Mouse (Mus musculus): ENCODE data around the gene Ube2z. TPM values are rescaled to one million over a fixed set of nuclear protein-coding genes. Genes with fewer than 3 reads are reported as not detected.

The Ube2z gene
- total and polyA plus RNA-seq, 2 experiments from 2014 or later, result 35.4 to 56.2 TPM

DNA sequence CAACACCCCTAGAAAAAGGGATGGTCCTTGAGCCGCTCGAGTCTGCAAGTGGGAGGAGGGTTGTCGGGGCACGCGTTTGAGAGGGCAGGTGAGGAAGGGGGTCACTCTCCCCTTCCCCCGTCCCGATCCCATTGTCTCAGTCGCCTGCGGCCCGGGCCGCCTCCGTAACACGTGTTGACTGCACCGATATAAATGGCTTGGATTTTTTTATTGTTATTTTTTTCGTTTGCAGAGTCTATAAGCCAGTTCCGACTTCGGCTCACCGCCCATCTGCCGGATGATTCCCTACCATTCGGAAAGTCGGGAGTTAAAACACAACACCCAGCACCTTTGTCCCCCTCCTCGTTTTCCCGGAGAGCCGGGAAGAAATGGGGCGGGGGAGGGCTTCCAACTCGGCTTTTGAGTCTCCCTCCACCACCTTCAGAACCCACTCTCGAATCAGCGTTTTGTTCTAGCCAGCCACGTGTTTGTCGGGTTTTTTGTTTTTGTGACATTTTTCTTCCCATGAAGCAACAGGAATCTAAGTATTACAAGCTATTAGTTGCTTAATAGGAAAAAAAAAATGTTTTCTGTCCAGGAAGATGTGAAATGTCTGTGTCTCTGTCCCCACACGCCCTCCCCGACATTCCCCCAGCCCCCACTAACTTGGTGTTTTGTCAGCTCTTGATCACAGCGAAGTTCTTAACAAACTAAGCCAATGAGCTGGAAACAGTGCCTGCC, 57.5 kb downstream of the Ube2z start:
- Histone ChIP-seq H3K4me2 (ENCODE audit: low read depth) (peak overlapping the region; percentile 76), H3K9ac (peak overlapping the region; percentile 67), H3K36me3 (ENCODE audit: insufficient read depth) (no peaks in the 10 kb centered on the region), H3K9me3 (ENCODE audit: low read length) (no peaks in the 10 kb centered on the region), H3K4me1 (ENCODE audit: insufficient read depth) (peaks cover 7% of the 10 kb centered on the region; the same call in 1 of the 2 replicates), H3K27ac (ENCODE audit: low read depth, low read length) (peak overlapping the region; percentile 69), H3K4me3 (ENCODE audit: low read depth, low read length) (peak overlapping the region; percentile 58), H3K27me3 (ENCODE audit: insufficient read depth, low read length) (peaks cover 25% of the 10 kb centered on the region; the same call in 1 of the 2 replicates)
- ATAC-seq, result peak; percentile 5; the same call in 1 of the 2 replicates
- peak; percentile 67 for DNase-seq
- TF ChIP-seq CTCF (IDR thresholded peaks at IDR 0.05; ENCODE audit: low read depth), result no peak
- WGBS, result 2% methylated on average over 30 of the region's 33 CpGs

DNA sequence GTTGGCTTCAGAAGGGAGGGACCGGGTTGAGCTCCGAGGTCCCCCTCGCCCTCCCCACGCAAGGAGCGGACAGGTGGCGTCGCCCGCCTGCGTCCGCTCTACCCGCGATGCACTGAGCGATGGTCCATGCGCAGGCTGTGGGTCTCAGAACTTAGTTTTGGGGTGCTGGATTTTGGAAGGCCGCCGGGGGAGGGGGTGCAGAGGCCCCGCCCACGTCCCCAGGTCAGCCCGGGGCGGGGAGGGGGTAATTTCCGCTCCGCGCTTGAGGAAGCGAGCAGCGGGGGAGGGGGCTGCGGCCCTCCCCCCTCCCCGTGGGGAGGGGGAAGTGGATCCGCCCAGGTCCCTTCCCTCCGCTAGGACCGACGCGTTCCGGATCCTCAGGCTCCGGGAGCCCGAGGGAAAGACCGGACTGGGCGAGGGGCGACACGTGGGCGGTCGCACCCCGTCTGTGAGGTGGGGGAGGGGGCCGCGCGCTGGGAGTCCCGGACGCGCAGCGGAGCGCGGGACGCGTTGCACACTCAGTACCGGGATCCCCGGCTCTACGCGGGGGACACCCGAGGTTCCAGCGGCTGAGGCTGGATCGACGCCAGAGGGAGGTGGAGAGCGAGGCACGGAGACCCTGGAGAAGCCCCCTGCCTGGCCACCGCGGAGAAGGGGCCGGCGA, 58.2 kb downstream of the Ube2z start:
- H3K4me1 ChIP-seq (ENCODE audit: insufficient read depth), result peaks cover 7% of the 10 kb centered on the region; the same call in 1 of the 2 replicates

DNA sequence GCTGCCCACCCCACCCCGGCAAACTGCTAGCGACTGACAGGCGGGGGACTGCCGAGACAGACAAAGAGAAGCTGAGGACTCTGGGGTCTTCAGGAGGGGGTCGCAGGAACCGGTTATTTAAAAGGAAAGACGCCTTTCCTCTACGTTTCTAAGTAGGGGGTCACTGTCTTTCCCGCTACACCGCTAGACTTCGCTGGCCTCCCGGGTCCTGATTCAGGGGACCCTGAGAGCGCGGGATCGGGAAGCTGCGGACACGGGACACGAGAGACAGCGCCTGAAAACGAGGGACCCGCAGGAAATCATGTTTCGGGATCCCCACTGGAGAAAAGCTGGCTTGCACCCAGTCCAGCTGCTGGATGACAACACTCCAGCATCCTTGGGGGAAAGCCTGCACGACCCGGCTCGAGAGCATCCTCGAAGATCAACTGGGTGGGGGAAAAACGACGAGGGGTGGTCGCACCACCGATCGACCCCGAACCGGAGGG, 58.8 kb downstream of the Ube2z start:
- H3K4me2 ChIP-seq (ENCODE audit: low read depth), result peak overlapping the region; percentile 76
- WGBS, result under 1% methylated on average over 33 of the region's 33 CpGs
- TF ChIP-seq CTCF (IDR thresholded peaks at IDR 0.05; ENCODE audit: low read depth), result no peak
- H3K27me3 ChIP-seq (ENCODE audit: insufficient read depth, low read length), result peaks cover 17% of the 10 kb centered on the region; the same call in 1 of the 2 replicates
- peak overlapping the region; percentile 67 for H3K9ac ChIP-seq
- ATAC-seq, result peak; percentile 12; the same call in 1 of the 2 replicates
- peaks cover 9% of the 10 kb centered on the region for H3K4me1 ChIP-seq (ENCODE audit: insufficient read depth)
- peak overlapping the region; percentile 58 for H3K4me3 ChIP-seq (ENCODE audit: low read depth, low read length)
- no peaks in the 10 kb centered on the region for H3K36me3 ChIP-seq (ENCODE audit: insufficient read depth)
- peak; percentile 68 for DNase-seq
- H3K9me3 ChIP-seq (ENCODE audit: low read length), result no peaks in the 10 kb centered on the region
- peak overlapping the region; percentile 69 for H3K27ac ChIP-seq (ENCODE audit: low read depth, low read length)

More for the DNA sequence above, 58.2 kb downstream of the Ube2z start:
- Histone ChIP-seq H3K27me3 (ENCODE audit: insufficient read depth, low read length) (peaks cover 20% of the 10 kb centered on the region; the same call in 1 of the 2 replicates), H3K4me3 (ENCODE audit: low read depth, low read length) (peak overlapping the region; percentile 58), H3K4me2 (ENCODE audit: low read depth) (peak overlapping the region; percentile 76), H3K9me3 (ENCODE audit: low read length) (no peaks in the 10 kb centered on the region), H3K36me3 (ENCODE audit: insufficient read depth) (no peaks in the 10 kb centered on the region), H3K9ac (peak overlapping the region; percentile 67), H3K27ac (ENCODE audit: low read depth, low read length) (peak overlapping the region; percentile 69)
- under 1% methylated on average over 54 of the region's 67 CpGs for WGBS
- ATAC-seq, result peak; percentile 77
- peak; percentile 83 for DNase-seq
- peak; percentile 23; the same call in 1 of the 2 replicates for TF ChIP-seq CTCF (IDR thresholded peaks at IDR 0.05; ENCODE audit: low read depth)

DNA sequence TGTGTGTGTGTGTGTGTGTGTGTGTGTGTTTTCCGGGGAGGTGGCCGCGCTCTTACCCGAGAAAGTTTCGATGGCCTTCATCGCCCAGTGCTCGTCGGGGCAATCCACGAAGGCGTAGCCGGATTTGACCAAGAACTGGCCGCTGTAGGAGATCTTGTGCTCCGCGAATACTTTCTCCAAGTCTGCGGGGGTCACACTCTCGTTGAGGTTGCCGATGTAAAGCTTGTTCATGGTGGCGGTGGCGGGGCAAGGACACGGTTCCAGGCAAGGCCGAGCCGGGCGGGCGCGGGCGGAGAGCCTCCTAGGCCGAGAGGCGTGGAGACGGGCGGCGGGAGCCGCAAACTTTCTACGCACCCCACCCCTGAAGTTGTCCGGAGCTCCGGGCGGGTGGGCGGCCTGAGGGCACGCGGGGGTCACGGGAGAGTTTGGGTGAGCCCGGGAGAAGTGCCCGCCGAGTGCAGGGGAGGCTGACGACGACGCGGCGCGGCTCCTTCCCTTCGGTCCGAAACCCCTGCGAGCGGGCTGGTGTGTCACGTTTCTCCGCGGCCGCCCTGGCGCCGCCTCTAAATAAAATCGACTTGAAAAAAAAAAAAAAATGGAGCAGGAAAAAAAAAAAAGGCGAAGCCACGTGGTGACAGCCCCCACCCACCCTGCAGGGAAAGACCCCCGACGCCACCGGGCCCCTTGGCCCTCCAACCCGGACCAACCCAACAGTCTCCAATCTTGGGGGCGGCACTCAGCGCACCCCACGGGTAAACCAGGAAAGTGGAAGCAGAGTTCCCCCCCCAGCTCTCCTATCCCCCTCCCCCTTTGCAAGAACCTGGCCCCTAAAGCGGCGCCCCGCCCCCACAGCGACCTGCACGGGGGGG, 59.6 kb downstream of the Ube2z start, which contains the start of gene Igf2bp1:
Gene Igf2bp1 (minus strand): TSS at position 538 of the 869 bp plus-strand sequence.
- Histone ChIP-seq H3K9me3 (ENCODE audit: low read length) (no peaks in the 10 kb centered on the region), H3K27me3 (ENCODE audit: insufficient read depth, low read length) (peaks cover 10% of the 10 kb centered on the region; the same call in 1 of the 2 replicates), H3K4me2 (ENCODE audit: low read depth) (peak within 1 kb of the TSS; percentile 76), H3K4me3 (ENCODE audit: low read depth, low read length) (peak within 1 kb of the TSS; percentile 58), H3K36me3 (ENCODE audit: insufficient read depth) (no peaks in the 10 kb centered on the region), H3K27ac (ENCODE audit: low read depth, low read length) (peak within 1 kb of the TSS; percentile 69), H3K9ac (peak within 1 kb of the TSS; percentile 67), H3K4me1 (ENCODE audit: insufficient read depth) (peaks cover 10% of the 10 kb centered on the region)
- peak; percentile 73 for DNase-seq
- TF ChIP-seq CTCF (IDR thresholded peaks at IDR 0.05; ENCODE audit: low read depth), result no peak
- WGBS, result 1% methylated on average over 67 of the region's 74 CpGs
- peak; percentile 21 for ATAC-seq

DNA sequence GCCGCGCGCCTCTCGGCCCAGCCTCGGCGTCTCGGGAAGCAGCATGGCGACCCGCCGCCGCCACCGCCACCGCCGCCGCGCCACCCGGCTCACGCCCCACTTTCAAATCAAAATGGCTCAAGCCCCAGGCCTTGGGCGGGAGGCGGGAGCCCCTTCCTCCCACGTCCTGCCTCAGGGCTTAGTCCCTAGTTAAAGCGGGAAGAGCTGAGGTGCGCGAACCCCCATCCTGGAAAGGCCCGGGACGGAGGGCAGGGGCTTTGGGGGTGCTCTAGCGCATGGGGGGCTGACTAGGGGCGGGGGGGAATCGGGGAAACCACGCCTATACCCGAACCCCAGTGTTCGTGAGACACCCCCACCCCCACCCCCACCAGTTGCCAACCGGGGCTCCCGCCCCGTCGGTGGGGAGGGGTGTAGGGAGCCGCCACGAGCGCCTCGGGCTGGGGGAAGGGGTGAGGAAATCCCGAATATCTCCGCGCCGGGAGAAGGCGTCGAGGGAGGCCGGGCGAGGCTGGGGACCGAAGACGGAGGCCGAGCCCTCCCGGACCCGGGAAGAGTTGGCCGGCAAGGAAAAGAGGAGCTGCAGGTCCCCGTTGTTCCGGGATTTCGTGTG, 60.3 kb downstream of the Ube2z start:
- Histone ChIP-seq H3K4me2 (ENCODE audit: low read depth) (peak overlapping the region; percentile 76), H3K4me3 (ENCODE audit: low read depth, low read length) (peak overlapping the region; percentile 58), H3K9me3 (ENCODE audit: low read length) (no peaks in the 10 kb centered on the region), H3K4me1 (ENCODE audit: insufficient read depth) (peaks cover 10% of the 10 kb centered on the region), H3K9ac (peak overlapping the region; percentile 67), H3K27me3 (ENCODE audit: insufficient read depth, low read length) (peaks cover 9% of the 10 kb centered on the region; the same call in 1 of the 2 replicates), H3K36me3 (ENCODE audit: insufficient read depth) (no peaks in the 10 kb centered on the region), H3K27ac (ENCODE audit: low read depth, low read length) (peak overlapping the region; percentile 69)
- DNase-seq (peak; percentile 43), ATAC-seq (peak; percentile 45)
- no peak for TF ChIP-seq CTCF (IDR thresholded peaks at IDR 0.05; ENCODE audit: low read depth)
- under 1% methylated on average over 45 of the region's 57 CpGs for WGBS
